Mouse (Mus musculus) intestine, embryonic 14.5 days (tissue): ENCODE results near the gene Tnni1. TPM values are rescaled to one million over a fixed set of nuclear protein-coding genes. Genes with fewer than 3 reads are reported as not detected.

Experiments
- polyA plus RNA-seq: library from polyadenylated mRNA; unstranded; fragments of >200 nt; fragmentation: Nextera tagmentation; extraction: Ambion mirVana; gene quantifications from 2 replicates; pipeline ENCODE4 v1.2.1, GENCODE M21; 2014

Tnni1 gene
- polyA plus RNA-seq, 1 experiment from 2014 or later: 6.4 TPM

Other genes starting within 250 kb of the Tnni1 start
- gene Nav1, start 172.1 kb upstream of the Tnni1 start, polyA plus RNA-seq: 21.2 and 23.7 TPM in 2 replicates
- gene Csrp1, start 59.4 kb upstream of the Tnni1 start, polyA plus RNA-seq: 225 and 242 TPM in 2 replicates
- gene Phlda3, start 13.3 kb upstream of the Tnni1 start, polyA plus RNA-seq: 56.0 and 58.2 TPM in 2 replicates
- 92.9 and 105 TPM in 2 replicates for gene Lad1, start 39.2 kb downstream of the Tnni1 start, polyA plus RNA-seq
- gene Tnnt2, start 56.9 kb downstream of the Tnni1 start, polyA plus RNA-seq: 11.1 and 13.2 TPM in 2 replicates
- 0.08 TPM in 1 of 2 replicates, not detected in the other for gene Pkp1, start 139.8 kb downstream of the Tnni1 start, polyA plus RNA-seq
- not detected in 2 replicates for gene Igfn1, start 226.9 kb downstream of the Tnni1 start, polyA plus RNA-seq
- 90.6 and 99.5 TPM in 2 replicates for gene Tmem9, start 228.7 kb downstream of the Tnni1 start, polyA plus RNA-seq